17 mouse cellular contexts compared by ENCODE assay signal in the genomic region with DNA sequence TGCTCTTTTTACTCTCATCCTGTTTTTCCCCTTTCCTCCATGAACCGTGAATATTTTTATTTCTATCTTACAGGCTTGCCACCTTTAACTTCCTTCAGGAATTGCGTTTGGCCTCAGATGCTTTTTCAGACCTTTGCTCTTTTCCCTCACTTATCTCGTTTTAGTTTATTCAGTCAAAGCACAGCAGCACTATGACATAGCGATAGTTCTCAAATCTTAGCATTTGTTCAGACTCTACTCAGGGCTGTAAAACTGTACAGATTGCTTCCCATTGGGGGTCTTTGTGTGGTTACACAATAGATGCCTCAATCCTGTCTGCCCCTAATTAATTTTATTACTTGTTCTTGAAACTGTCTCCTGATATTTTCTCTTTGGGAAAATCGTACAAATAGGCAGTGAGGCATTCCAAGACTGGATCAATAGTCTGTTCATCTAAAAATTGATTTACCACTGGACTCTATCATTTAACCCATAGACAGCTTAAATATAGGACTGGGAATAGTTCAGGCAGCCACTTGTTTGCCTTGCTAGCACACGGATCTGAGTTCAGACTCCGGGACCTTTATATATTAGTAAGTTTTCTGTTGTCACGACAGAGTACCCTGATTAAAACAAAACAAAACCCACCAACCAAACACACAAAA. TPM values are rescaled to one million over a fixed set of nuclear protein-coding genes. Genes with fewer than 3 reads are reported as not detected.
"Had no signal": no experiment of that assay in that cellular context is flagged by ENCODE, and none has a peak within 500 bp of the region (broad histone marks: within the 10 kb centered on the region; RNA-seq: fewer than 3 reads in every experiment).

No protein-coding gene starts in this region.

- H3K4me2 ChIP-seq: limb, embryonic 12.5 days; lung, embryonic 15.5 days; midbrain, embryonic 11.5 days; midbrain, embryonic 15.5 days; neural tube, embryonic 13.5 days had no signal

- H3K9ac ChIP-seq: limb, embryonic 12.5 days; lung, embryonic 15.5 days; midbrain, embryonic 15.5 days; neural tube, embryonic 13.5 days had no signal

- ATAC-seq: midbrain, embryonic 15.5 days had no signal

- H3K9me3 ChIP-seq: limb, embryonic 12.5 days; lung, embryonic 15.5 days; megakaryocyte, embryonic 14.5 days; midbrain, embryonic 15.5 days; neural tube, embryonic 13.5 days had no signal

- H3K36me3 ChIP-seq: limb, embryonic 12.5 days; lung, embryonic 15.5 days; midbrain, embryonic 15.5 days; neural tube, embryonic 13.5 days had no signal

- H3K4me1 ChIP-seq: limb, embryonic 12.5 days; lung, embryonic 15.5 days; megakaryocyte, embryonic 14.5 days; midbrain, embryonic 15.5 days had no signal

- H3K27ac ChIP-seq: layer of hippocampus, adult 2 months; limb, embryonic 12.5 days; lung, embryonic 15.5 days; macrophage; midbrain, embryonic 15.5 days; neural tube, embryonic 13.5 days had no signal

- H3K4me3 ChIP-seq: layer of hippocampus, adult 2 months; limb, embryonic 12.5 days; lung, embryonic 15.5 days; megakaryocyte, embryonic 14.5 days; midbrain, embryonic 15.5 days; neural tube, embryonic 13.5 days had no signal

- H3K27me3 ChIP-seq: limb, embryonic 12.5 days; lung, embryonic 15.5 days; megakaryocyte, embryonic 14.5 days; midbrain, embryonic 15.5 days; neural tube, embryonic 13.5 days had no signal

- DNase-seq: kidney, adult 9 months; kidney, postnatal 4 days; liver; lung, postnatal 14 days; right cerebral cortex, postnatal 14 days; thymus, adult 18-20 months; thymus, postnatal 14 days had no signal

RNA-seq across cellular contexts. Expression of a gene that starts 20.8 kb away (rescaled TPM):
- total RNA-seq: monocyte, adult 5-6 weeks had no signal
- polyA plus RNA-seq: macrophage; spleen, adult 2 months had no signal
